In genomic region chr3:96327131-96327530, GRCm38 (mm10) we compare ENCODE assay signal across 8 mouse cellular contexts. TPM values are rescaled to one million over a fixed set of nuclear protein-coding genes. Genes with fewer than 3 reads are reported as not detected.
DNase-seq lines count a peak whose midpoint lies in the region; ATAC-seq and TF ChIP-seq lines count a peak whose summit lies in the region.

No protein-coding gene starts in this region.

- no peak overlapping the region for H3K27ac ChIP-seq in liver, adult 2 months (replicated peaks; ENCODE audit: insufficient read depth, low read depth, low read length)
- H3K27ac ChIP-seq in forebrain, embryonic 13.5 days, result no peak overlapping the region
- no peak overlapping the region for H3K27ac ChIP-seq in liver, embryonic 15.5 days (replicated peaks)

- H3K4me2 ChIP-seq in forebrain, embryonic 13.5 days, result peak overlapping the region; percentile 65
- peak overlapping the region; percentile 62; the same call in 1 of the 2 replicates for H3K4me2 ChIP-seq in liver, embryonic 15.5 days

- DNase-seq in liver, adult 2 months (ENCODE audit: extremely low read depth, low read depth, low spot score), result peak; percentile 31
- no peak for DNase-seq in liver
- DNase-seq in NIH3T3 (ENCODE audit: low read depth), result peak; percentile 85
- peak; percentile 49 for DNase-seq in thymus, postnatal 4 days
- DNase-seq in urinary bladder, adult 2 months (ENCODE audit: low spot score), result no peak
- no peak for DNase-seq in spleen, postnatal 4 days (ENCODE audit: low spot score in 2 of 2)

- no peaks in the 10 kb centered on the region for H3K79me2 ChIP-seq in liver, adult 2 months (ENCODE audit: control insufficient read depth, insufficient read depth, low read length)

- no peaks in the 10 kb centered on the region for H3K36me3 ChIP-seq in liver, adult 2 months (ENCODE audit: control insufficient read depth, insufficient read depth, low read length)
- no peaks in the 10 kb centered on the region for H3K36me3 ChIP-seq in forebrain, embryonic 13.5 days (ENCODE audit: poor library complexity, severe bottlenecking)
- H3K36me3 ChIP-seq in liver, embryonic 15.5 days (replicated peaks), result no peaks in the 10 kb centered on the region

- WGBS in liver, adult 2 months, result 14% methylated on average over 6 of the region's 6 CpGs
- 2% methylated on average over 6 of the region's 6 CpGs for WGBS in forebrain, embryonic 13.5 days
- 7% methylated on average over 6 of the region's 6 CpGs for WGBS in liver, embryonic 15.5 days (ENCODE audit: insufficient replicate concordance)

- peak; percentile 72 for ATAC-seq in forebrain, embryonic 13.5 days
- no peak for ATAC-seq in liver, embryonic 15.5 days (ENCODE audit: insufficient read depth)

- H3K4me1 ChIP-seq in liver, adult 2 months (ENCODE audit: control insufficient read depth, insufficient read depth, low read length), result no peaks in the 10 kb centered on the region
- 0 out of 2 replicates have a peak, but pooled peaks cover 9% of the 10 kb centered on the region for H3K4me1 ChIP-seq in forebrain, embryonic 13.5 days
- H3K4me1 ChIP-seq in liver, embryonic 15.5 days (replicated peaks), result peaks cover 9% of the 10 kb centered on the region

- H3K9ac ChIP-seq in liver, adult 2 months (ENCODE audit: low read depth, low read length), result no peak overlapping the region
- no peak overlapping the region for H3K9ac ChIP-seq in forebrain, embryonic 13.5 days
- no peak overlapping the region for H3K9ac ChIP-seq in liver, embryonic 15.5 days

- no peaks in the 10 kb centered on the region for H3K9me3 ChIP-seq in forebrain, embryonic 13.5 days (replicated peaks)
- no peaks in the 10 kb centered on the region for H3K9me3 ChIP-seq in liver, embryonic 15.5 days (replicated peaks)

- TF ChIP-seq CTCF in liver, adult 2 months (IDR thresholded peaks at IDR 0.05; ENCODE audit: low read depth, low read length), result peak; percentile 55

- H3K27me3 ChIP-seq in liver, adult 2 months (ENCODE audit: control insufficient read depth, insufficient read depth, low read length), result peaks cover 11% of the 10 kb centered on the region; the same call in 1 of the 2 replicates
- H3K27me3 ChIP-seq in forebrain, embryonic 13.5 days, result peaks cover 85% of the 10 kb centered on the region
- H3K27me3 ChIP-seq in liver, embryonic 15.5 days, result peaks cover 87% of the 10 kb centered on the region

- H3K4me3 ChIP-seq in liver, adult 2 months (ENCODE audit: insufficient read depth, low read depth, low read length), result no peak overlapping the region
- no peak overlapping the region for H3K4me3 ChIP-seq in forebrain, embryonic 13.5 days
- no peak overlapping the region for H3K4me3 ChIP-seq in liver, embryonic 15.5 days (replicated peaks)

- no peak for TF ChIP-seq POLR2A in liver, adult 2 months (IDR thresholded peaks at IDR 0.05; ENCODE audit: extremely low read depth, insufficient read depth, low read length)

RNA-seq across cellular contexts. Expression of gene Fcgr1, which starts 33.4 kb away (rescaled TPM):
- total RNA-seq in liver, adult 2 months (2014; rRNA removed), result 3.2 and 3.7 TPM in 2 replicates
- 0.97 and 2.2 TPM in 2 replicates for polyA plus RNA-seq in liver, adult 2 months (2012; rRNA removed)
- 0.56 and 1.0 TPM in 2 replicates for polyA plus RNA-seq in forebrain, embryonic 13.5 days (2015; fragmentation: Nextera tagmentation; extraction: Ambion mirVana)
- 4.4 and 4.7 TPM in 2 replicates for polyA plus RNA-seq in liver, embryonic 15.5 days (2015; fragmentation: Nextera tagmentation; extraction: Ambion mirVana)
- polyA plus RNA-seq in urinary bladder, adult 2 months (2012; rRNA removed), result 4.9 and 5.6 TPM in 2 replicates

RNA-seq across cellular contexts. Expression of gene Hist2h2bb, which starts 57.6 kb away (rescaled TPM):
- total RNA-seq in liver, adult 2 months (2014; rRNA removed), result 30.4 and 30.7 TPM in 2 replicates
- not detected in 2 replicates for polyA plus RNA-seq in liver, adult 2 months (2012; rRNA removed)
- 16.0 and 19.8 TPM in 2 replicates for polyA plus RNA-seq in forebrain, embryonic 13.5 days (2015; fragmentation: Nextera tagmentation; extraction: Ambion mirVana)
- polyA plus RNA-seq in liver, embryonic 15.5 days (2015; fragmentation: Nextera tagmentation; extraction: Ambion mirVana), result 19.4 and 24.6 TPM in 2 replicates
- 0.69 TPM in 1 of 2 replicates, not detected in the other for polyA plus RNA-seq in urinary bladder, adult 2 months (2012; rRNA removed)

RNA-seq across cellular contexts. Expression of gene Hist2h3b, which starts 58.7 kb away (rescaled TPM):
- 29.2 and 49.8 TPM in 2 replicates for total RNA-seq in liver, adult 2 months (2014; rRNA removed)
- polyA plus RNA-seq in liver, adult 2 months (2012; rRNA removed), result 5.7 and 5.8 TPM in 2 replicates
- 105 and 122 TPM in 2 replicates for polyA plus RNA-seq in forebrain, embryonic 13.5 days (2015; fragmentation: Nextera tagmentation; extraction: Ambion mirVana)
- 78.7 and 99.7 TPM in 2 replicates for polyA plus RNA-seq in liver, embryonic 15.5 days (2015; fragmentation: Nextera tagmentation; extraction: Ambion mirVana)
- polyA plus RNA-seq in urinary bladder, adult 2 months (2012; rRNA removed), result 1.9 and 3.2 TPM in 2 replicates

Comparison
In these comparisons a context has a peak if more than half of its experiments do, and no peak if none do; other contexts are left out.
1. DNase-seq: peak in liver, adult 2 months (single experiment), NIH3T3 (single experiment) and thymus, postnatal 4 days (single experiment); none in liver (single experiment), urinary bladder, adult 2 months (single experiment) and spleen, postnatal 4 days (0 of 2).
2. RNA of gene Hist2h2bb, which starts 57.6 kb away (polyA plus RNA-seq): 19.4 to 24.6 TPM in liver, embryonic 15.5 days and 16.0 to 19.8 TPM in forebrain, embryonic 13.5 days; 0.69 TPM in urinary bladder, adult 2 months and not detected in liver, adult 2 months; every median in the first group is over 10 times any median in the second.
3. RNA of gene Hist2h3b, which starts 58.7 kb away (polyA plus RNA-seq): 105 to 122 TPM in forebrain, embryonic 13.5 days and 78.7 to 99.7 TPM in liver, embryonic 15.5 days; 5.7 to 5.8 TPM in liver, adult 2 months and 1.9 to 3.2 TPM in urinary bladder, adult 2 months; every median in the first group is over 10 times any median in the second.